Mouse (Mus musculus) intestine, postnatal 0 days (tissue): Measurements from ENCODE around the gene Cxcl15. TPM values are rescaled to one million over a fixed set of nuclear protein-coding genes. Genes with fewer than 3 reads are reported as not detected.

Source experiments
- ATAC-seq: fragments of 200-750 bp; cut with Nextera tagmentation; 2 replicates; pipeline ENCODE4 v1.8.0; 2017; ENCODE audit warnings: mild to moderate bottlenecking, moderate TSS enrichment, moderate library complexity
- H3K27ac ChIP-seq: fragments of 300-500 bp; sonication (generic); 2 replicates; pipeline ENCODE4 v1.5.1; 2014; ENCODE audit warnings: mild to moderate bottlenecking, low read depth, low read length, moderate library complexity
- H3K27me3 ChIP-seq: fragments of 300-500 bp; sonication (generic); replicated peaks from 2 replicates; pipeline ENCODE4 v1.6.1; 2014; ENCODE audit warnings: low read length, mixed read lengths; ENCODE audit not compliant: control insufficient read depth, insufficient read depth
- H3K36me3 ChIP-seq: fragments of 300-500 bp; sonication (generic); 2 replicates; pipeline ENCODE4 v1.6.1; 2014; ENCODE audit warnings: mild to moderate bottlenecking, moderate library complexity; ENCODE audit not compliant: control insufficient read depth, insufficient read depth
- H3K4me1 ChIP-seq: fragments of 300-500 bp; sonication (generic); replicated peaks from 2 replicates; pipeline ENCODE4 v1.6.1; 2014; ENCODE audit warnings: antibody characterized with exemption, low read length, mixed read lengths; ENCODE audit not compliant: control insufficient read depth, insufficient read depth
- H3K4me2 ChIP-seq: fragments of 300-500 bp; sonication (generic); replicated peaks from 2 replicates; pipeline ENCODE4 v1.6.1; 2014; ENCODE audit warnings: low read depth, mild to moderate bottlenecking, moderate library complexity
- H3K4me3 ChIP-seq: fragments of 300-500 bp; sonication (generic); 2 replicates; pipeline ENCODE4 v1.5.1; 2014; ENCODE audit warnings: low read depth, low read length
- H3K9ac ChIP-seq: fragments of 300-500 bp; sonication (generic); 2 replicates; pipeline ENCODE4 v1.6.1; 2014; ENCODE audit warnings: mild to moderate bottlenecking, low read depth, low read length
- H3K9me3 ChIP-seq: fragments of 300-500 bp; sonication (generic); 2 replicates; pipeline ENCODE4 v1.6.1; 2016; ENCODE audit warnings: mixed run types; ENCODE audit not compliant: control insufficient read depth
- CTCF ChIP-seq: sonication (generic); IDR thresholded peaks from 2 replicates; pipeline ENCODE4 v1.5.1; 2016; ENCODE audit warnings: low read depth, mild to moderate bottlenecking, control low read depth, antibody characterized with exemption, moderate library complexity
- WGBS: fragments of 180-500 bp; shearing (Covaris S2); extraction: QIAGEN DNeasy Blood & Tissue Kit; methylation state at CpG from one replicate; pipeline ENCODE4 v1.1.7; 2014; 5-methylcytosine and 5-hydroxymethylcytosine counted together
- polyA plus RNA-seq: library from polyadenylated mRNA; unstranded; fragments of >200 nt; fragmentation: Nextera tagmentation; extraction: Ambion mirVana; gene quantifications from 2 replicates; pipeline ENCODE4 v1.2.1, GENCODE M21; 2015

The Cxcl15 gene
- polyA plus RNA-seq, 1 experiment from 2014 or later = 0.56 TPM

DNA sequence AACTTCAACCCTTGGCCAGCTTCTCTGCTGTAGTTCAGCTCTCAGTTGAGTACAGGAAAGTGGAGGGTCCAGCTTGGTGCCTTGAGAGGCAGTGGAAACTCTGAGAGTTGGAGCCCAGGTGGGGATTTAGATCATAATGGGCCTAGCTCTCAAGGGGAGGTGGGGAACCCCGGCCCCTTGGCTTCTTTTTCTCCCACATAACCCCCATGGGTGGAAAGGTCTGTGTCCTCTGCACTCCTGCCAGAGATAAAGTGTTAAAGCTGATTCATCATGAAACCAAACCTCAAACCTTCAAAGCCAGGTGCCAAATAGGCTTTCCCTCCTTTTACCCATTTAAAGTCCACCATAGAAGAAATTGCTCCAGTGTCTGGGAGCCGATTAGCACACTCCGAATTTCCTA lies 32.5 kb upstream of the Cxcl15 start:
- Histone ChIP-seq H3K27ac (no peak overlapping the region), H3K4me2 (no peak overlapping the region), H3K9ac (no peak overlapping the region), H3K4me1 (peaks cover 4% of the 10 kb centered on the region), H3K9me3 (no peaks in the 10 kb centered on the region), H3K36me3 (no peaks in the 10 kb centered on the region), H3K4me3 (no peak overlapping the region), H3K27me3 (peaks cover 9% of the 10 kb centered on the region; the same call in 1 of the 2 replicates)
- TF ChIP-seq CTCF = no peak
- ATAC-seq = no peak
- 92% methylated on average over 3 of the region's 3 CpGs for WGBS

DNA sequence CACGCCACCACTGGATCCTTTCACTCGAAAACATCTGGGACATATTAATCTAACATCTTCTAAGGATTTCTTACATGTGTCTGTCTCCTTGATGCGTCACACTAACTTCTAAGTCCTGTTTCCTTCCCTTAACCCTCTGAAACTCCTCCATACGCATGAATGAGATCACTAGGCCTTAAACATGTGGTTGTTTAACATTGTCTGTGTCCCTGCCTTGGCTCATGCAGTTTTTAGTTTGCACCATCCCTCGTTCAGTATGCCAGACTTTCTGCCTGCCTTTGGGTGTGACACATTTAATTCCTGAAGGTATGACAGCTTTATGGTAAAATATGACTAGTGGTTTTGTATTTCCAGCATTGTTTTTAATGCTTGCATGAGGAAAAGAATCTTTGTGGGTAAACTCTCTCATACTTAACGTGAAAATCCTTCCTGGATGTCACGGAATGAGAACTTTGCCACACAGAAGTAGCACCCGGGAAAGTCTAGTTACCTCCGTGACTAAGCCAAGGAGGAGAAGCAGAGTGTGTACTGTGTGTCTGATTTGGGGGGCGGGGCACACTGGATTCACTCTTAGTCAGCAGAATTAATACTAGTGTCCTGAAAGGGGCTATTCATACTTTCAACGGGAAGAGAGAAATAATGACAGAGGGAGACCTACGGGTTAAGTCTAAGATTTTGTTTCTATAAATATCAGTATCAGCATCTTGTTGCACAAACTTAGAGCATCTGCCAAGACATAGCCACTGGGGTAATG lies 30.2 kb upstream of the Cxcl15 start:
- WGBS = 69% methylated on average over 12 of the region's 12 CpGs
- H3K36me3 ChIP-seq = no peaks in the 10 kb centered on the region
- TF ChIP-seq CTCF = no peak
- H3K4me1 ChIP-seq = no peaks in the 10 kb centered on the region
- no peaks in the 10 kb centered on the region for H3K9me3 ChIP-seq
- no peak overlapping the region for H3K4me2 ChIP-seq
- ATAC-seq = no peak
- H3K27me3 ChIP-seq = peaks cover 5% of the 10 kb centered on the region; the same call in 1 of the 2 replicates
- no peak overlapping the region for H3K27ac ChIP-seq
- no peak overlapping the region for H3K4me3 ChIP-seq
- no peak overlapping the region for H3K9ac ChIP-seq

DNA sequence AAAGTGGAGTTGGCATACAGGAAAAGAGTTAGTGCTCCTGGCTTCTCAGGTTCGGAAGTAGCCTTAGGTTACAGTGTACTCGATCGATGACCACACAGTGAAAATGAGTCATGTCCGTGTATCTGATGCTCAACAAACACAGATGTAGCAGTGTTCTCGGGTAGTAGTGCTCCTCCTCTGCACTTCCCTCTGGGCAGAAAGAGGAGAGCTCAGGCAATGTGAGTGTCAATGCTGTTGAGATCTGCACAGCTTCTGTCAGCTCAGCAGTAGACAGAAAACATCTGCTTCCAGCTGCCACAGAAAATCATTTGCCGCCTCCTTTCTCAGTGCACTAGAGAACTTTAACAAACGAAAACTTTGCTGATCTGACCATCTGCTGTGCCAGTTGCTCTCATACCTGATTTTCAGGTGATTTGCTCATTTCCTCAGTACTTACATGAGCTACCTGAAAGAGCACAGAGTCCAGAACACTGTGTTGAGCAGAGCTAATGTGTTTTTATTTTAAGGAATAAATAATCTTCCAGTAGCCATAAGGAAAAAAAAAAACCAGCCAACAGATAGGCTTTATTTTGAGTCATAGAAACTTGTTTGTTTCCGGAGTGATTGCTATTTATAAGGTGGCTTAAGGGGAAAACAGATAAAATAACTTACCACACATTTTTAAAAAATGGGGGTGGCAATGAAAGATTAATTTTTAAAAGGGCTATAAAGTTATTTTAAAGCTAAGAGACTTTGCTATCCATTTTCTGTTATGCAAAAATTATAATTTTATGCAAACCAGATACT lies 28.3 kb upstream of the Cxcl15 start:
- H3K27me3 ChIP-seq = no peaks in the 10 kb centered on the region
- no peak overlapping the region for H3K9ac ChIP-seq
- no peaks in the 10 kb centered on the region for H3K9me3 ChIP-seq
- H3K27ac ChIP-seq = no peak overlapping the region
- H3K4me2 ChIP-seq = no peak overlapping the region
- 59% methylated on average over 8 of the region's 8 CpGs for WGBS
- no peak for ATAC-seq
- no peak for TF ChIP-seq CTCF
- H3K4me3 ChIP-seq = no peak overlapping the region
- no peaks in the 10 kb centered on the region for H3K4me1 ChIP-seq
- no peaks in the 10 kb centered on the region for H3K36me3 ChIP-seq

DNA sequence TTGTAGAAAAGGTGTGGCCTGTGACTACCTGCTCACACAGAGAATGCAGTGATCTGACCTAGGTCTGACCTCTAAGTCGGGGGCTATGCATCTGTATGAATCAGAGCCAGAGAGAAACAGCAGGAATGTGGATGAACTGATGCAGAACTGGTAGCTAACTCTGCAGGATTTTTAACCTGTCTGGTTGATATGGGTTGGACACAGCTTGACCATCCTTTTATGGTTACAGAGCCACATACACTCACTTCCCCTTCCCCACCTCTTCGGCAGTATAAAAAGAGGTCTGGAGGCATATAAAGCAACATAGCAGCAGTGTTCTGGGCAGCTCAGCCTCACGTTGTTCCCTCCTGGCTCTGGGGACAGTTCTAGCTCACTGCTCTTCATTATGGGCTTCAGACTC lies 26.1 kb upstream of the Cxcl15 start, which contains the start of gene Ppbp:
Gene Ppbp, plus strand, starts transcription at position 301 of the 400 bp plus-strand sequence.
- no peak for TF ChIP-seq CTCF
- Histone ChIP-seq H3K36me3 (no peaks in the 10 kb centered on the region), H3K27ac (no peak within 1 kb of the TSS), H3K4me3 (no peak within 1 kb of the TSS), H3K4me2 (no peak within 1 kb of the TSS), H3K4me1 (no peaks in the 10 kb centered on the region), H3K27me3 (no peaks in the 10 kb centered on the region), H3K9me3 (no peaks in the 10 kb centered on the region), H3K9ac (no peak within 1 kb of the TSS)
- no peak for ATAC-seq
- WGBS = 45% methylated on average over 3 of the region's 3 CpGs

DNA sequence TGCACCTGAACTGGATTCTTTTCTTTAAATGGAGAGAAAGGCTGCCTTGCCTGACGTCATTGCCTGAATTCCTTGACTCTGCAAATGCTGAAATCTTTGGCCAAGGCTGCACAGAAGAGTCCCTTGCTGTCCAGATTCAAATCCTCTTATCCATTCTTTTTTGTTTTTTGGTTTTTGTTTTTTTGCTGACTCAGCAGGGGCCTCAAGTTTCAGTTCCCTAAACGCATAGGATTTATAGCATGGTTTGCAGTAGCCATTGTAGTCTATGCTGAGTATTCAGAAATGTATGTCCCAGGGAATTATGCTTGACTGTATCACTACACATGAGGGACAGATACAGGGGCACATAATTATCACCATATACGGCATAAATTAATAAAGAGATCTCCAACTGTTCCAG lies 23.0 kb upstream of the Cxcl15 start:
- Histone ChIP-seq H3K36me3 (no peaks in the 10 kb centered on the region), H3K4me1 (no peaks in the 10 kb centered on the region), H3K9ac (no peak overlapping the region), H3K27me3 (no peaks in the 10 kb centered on the region), H3K9me3 (no peaks in the 10 kb centered on the region), H3K4me2 (no peak overlapping the region), H3K4me3 (no peak overlapping the region), H3K27ac (no peak overlapping the region)
- TF ChIP-seq CTCF = no peak
- ATAC-seq = no peak
- 78% methylated on average over 3 of the region's 3 CpGs for WGBS

GRCm38 (mm10) chr5:90771880-90772653 lies 22.3 kb upstream of the Cxcl15 start, which contains the start of gene Pf4:
Gene Pf4 (plus strand): TSS chr5:90772435.
- no peak within 1 kb of the TSS for H3K27ac ChIP-seq
- no peaks in the 10 kb centered on the region for H3K4me1 ChIP-seq
- H3K36me3 ChIP-seq = no peaks in the 10 kb centered on the region
- no peak within 1 kb of the TSS for H3K9ac ChIP-seq
- H3K4me2 ChIP-seq = no peak within 1 kb of the TSS
- no peak for ATAC-seq
- H3K9me3 ChIP-seq = no peaks in the 10 kb centered on the region
- H3K4me3 ChIP-seq = no peak within 1 kb of the TSS
- 69% methylated on average over 16 of the region's 16 CpGs for WGBS
- TF ChIP-seq CTCF = no peak
- H3K27me3 ChIP-seq = no peaks in the 10 kb centered on the region
